Mouse (Mus musculus) induced T-regulatory cell, adult 2 months (primary cell): ENCODE measurements at regions not wholly inside any gene's neighbourhood (a gene's known extent, or its start where the extent isn't known, plus 50 kb on each side); places are given as distances from the start of the nearest gene placed in this dataset.
"Not testable (repeated sequence)": the region's sequence is repeated elsewhere in the genome, so short reads cannot be mapped to it uniquely, and the experiment has no call there.

ENCODE experiments used
- DNase-seq: peaks from one replicate; pipeline ENCODE4 v3.0.0-alpha.2; 2012; ENCODE audit warnings: low read depth

DNA sequence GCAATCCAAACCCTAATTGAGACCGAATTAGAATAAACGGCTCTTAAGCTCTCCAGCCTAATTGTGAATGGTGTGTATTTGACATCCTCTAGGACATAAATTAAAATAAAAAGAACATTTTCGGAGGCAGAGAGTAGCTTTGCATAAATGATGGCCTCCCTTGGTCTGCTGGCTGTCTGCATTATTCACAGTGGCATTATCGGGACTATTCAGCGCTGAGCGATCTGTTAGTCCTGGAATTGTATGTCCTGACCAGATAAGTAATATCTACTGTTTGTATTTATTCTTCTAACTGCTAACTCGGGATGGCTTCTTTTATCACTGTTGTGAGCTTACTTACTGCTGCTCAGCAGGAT lies 299.6 kb downstream of the Chl1 start:
- no peak for DNase-seq

- no peak for DNase-seq
Measured at GRCm38 (mm10) chr6:103810342-103811001, 300.1 kb downstream of the Chl1 start.

GRCm38 (mm10) chr6:103816396-103816795 lies 306.0 kb downstream of the Chl1 start:
- DNase-seq, result not testable (repeated sequence)

- DNase-seq, result no peak
Measured at GRCm38 (mm10) chr6:103826042-103826441, 315.7 kb downstream of the Chl1 start.

DNA sequence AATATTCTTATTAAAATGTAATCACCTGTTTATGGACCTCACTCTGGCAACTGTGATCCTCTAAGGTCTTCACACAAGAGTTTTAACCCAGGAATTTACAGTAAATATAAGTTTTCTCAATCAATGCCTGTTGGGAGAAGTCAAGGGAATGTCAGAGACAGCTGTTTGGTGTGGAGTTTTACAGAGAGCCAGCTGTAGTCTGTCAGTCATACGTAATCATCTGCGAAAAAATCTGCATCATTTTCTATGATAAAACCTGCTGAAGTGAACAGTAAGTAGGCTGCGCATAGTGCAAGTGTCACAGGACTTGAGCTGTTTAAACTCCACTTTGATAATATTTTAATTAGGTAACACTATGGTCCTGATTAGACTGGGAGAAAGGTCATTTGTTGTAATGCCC lies 317.2 kb downstream of the Chl1 start:
- DNase-seq, result no peak

DNA sequence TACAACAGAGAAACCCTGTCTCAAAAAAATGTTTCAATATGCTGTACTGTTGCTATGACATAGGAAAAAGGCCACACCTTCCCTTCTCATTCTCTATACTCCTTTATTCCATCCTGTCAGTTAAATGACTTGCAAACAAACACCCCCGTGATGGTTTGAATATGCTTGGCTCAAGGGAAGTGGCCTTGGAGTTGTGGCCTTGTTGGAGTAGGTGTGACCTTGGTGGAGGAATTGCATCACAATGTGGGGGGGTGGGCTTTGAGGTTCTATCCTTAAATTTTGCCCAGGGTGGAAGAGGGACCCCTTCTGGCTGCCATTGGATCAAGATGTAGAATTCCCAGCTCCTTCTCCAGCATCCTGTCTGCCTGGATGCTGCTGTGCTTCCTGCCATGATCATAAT lies 318.5 kb downstream of the Chl1 start:
- DNase-seq, result no peak

DNA sequence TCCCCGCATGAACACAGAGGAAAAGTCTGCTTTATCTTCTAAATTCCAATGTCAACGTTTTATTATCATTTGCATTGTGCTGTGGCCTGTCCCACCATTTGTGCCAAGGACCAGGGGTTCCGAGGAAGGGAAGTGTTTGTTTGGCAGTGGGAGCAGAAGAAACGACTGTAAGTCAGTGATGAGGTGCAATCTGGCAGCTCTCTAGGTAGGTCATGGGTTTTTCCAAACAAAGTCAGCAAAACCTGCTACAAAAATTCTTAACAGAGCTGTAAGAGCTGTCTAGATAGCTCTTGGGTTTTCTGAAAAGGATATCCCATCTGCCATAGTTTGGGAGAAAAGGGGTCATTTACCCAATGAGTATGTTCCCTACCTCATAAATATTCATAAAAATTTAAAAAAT lies 321.9 kb downstream of the Chl1 start:
- DNase-seq, result no peak

GRCm38 (mm10) chr6:103832808-103833207 lies 322.4 kb downstream of the Chl1 start:
- DNase-seq, result no peak

DNA sequence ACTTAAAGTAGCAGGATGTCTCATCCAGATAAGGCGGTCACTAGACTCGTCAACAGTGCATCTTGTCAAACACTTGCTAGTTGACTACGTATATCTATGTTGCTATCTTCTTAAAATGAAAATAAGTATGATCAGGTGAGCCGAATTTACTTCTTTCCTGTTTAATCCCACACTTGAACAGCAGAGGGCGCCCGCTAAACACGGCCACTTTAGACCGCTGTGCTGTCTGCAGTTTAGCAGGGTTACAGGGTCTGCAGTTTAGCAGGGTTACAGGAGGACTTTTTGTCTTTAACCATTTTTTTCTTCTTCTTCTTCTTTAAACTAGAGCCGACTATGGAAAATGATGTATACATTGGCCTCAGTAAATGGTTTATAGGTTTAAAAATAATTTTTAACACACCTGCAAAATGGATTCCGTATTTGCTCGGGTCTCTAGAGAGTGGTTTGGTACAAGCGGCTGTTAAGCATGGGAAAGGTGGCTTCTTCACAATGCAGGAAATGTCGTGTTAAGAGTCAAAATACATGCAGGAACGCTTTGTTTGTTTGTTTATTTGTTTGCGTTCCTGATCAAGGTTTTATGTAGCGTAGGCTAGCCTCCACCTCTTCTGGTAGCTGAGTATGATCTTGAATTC lies 323.2 kb downstream of the Chl1 start:
- DNase-seq, result peak; percentile 2

DNA sequence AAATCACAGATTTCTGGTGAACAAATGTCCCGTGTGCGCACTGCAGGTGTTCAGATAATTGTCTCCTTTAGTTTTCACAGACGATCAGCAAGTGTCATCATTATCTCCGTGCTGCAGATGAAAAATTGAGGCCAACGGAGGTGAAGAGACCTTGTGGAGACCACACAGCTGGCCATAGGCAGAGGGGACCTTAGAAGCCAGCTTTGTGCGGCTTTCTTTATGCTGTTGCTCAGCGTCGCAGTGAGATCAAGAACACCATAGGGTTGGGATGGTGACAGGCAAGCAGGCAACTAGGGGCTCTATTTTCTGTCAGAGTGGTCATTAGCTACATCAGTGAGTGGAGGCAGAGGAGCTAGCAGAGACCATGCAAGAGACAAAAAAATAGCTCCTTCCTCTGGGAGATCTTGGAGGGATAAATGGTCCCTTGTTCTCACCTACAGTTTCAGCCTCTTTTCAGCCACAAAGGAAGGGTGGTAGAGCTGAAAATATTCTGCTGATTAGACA lies 324.4 kb downstream of the Chl1 start:
- no peak for DNase-seq

DNA sequence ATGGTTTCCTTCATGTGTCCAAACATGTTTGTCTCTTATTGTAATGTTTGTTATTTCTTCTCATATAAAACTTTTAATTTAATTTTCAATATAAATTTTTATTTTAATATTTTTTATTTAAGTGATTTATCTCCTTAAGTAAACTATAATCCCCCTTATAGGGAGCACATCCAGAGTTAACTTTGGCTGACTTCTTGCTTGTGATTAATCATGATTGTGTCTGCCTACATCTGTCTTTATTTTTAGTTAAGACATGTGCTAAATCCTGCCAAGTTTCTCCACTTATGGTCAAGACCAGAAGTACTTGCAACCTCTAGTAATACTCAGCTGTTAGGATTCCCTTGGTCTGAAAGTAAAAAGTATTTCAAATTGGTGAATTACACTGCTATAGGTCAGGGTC lies 349.4 kb downstream of the Chl1 start:
- no peak for DNase-seq

DNA sequence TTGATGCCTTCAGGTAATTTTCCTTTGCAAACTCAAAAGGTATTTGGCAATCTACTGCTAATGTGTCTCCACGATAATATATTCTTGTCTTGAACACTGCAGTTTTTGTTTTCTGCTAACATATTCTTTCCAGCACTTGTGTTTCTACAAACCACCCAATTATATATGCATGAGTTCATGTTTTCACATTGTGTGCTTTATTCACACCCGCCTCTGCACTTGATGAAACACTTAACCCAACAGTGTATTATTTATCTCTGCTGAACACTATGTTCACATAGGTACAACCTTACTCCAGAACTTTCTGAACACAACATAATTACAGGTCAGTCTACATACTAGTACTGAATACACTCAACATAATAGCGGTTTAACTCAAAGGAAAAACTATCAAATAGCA lies 383.1 kb downstream of the Chl1 start:
- DNase-seq, result no peak

GRCm38 (mm10) chr6:103924504-103924903 lies 414.1 kb downstream of the Chl1 start:
- no peak for DNase-seq

GRCm38 (mm10) chr6:103927094-103927493 lies 416.7 kb downstream of the Chl1 start:
- DNase-seq, result no peak

DNA sequence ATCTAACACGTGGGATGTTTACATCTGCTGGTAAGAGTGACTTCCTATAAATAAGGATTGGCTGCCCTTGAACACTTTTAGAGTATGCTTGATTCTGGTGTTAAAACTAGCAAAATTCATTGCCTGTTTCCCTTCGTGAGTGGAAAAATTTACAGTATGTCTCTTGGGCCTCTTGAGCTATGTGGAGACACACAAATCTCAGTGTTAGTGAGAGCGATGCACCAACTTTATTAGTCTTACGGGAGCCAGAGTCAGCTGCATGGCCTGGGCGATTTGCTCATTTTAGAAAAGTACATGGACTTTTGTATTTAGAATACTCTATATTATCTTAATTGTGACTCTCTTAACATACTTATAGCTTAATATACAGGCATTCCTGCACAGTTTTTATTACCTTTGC lies 430.0 kb downstream of the Chl1 start:
- DNase-seq, result no peak

DNA sequence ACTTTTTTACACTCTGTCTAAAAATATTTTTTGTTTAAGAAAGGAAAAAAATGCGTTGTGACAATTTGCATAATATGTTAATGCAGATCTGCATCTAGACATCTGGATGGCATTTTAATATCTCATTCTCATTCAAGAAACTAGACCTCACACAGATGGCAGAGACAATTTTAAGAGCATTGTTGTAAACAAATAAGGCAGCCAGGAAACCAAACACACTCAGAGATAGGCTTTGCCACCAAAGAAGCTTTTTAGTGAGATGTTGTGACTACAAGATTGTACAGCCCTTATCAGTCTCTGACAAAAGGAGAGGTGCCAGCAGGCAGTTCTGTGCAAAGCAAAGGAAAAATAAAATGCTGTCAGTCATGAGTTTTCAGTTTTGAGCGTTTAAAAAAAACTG lies 434.0 kb downstream of the Chl1 start:
- no peak for DNase-seq

GRCm38 (mm10) chr6:103947474-103947873 lies 437.1 kb downstream of the Chl1 start:
- DNase-seq, result no peak

- no peak for DNase-seq
Measured at GRCm38 (mm10) chr6:103953134-103953771, 442.9 kb downstream of the Chl1 start.

DNA sequence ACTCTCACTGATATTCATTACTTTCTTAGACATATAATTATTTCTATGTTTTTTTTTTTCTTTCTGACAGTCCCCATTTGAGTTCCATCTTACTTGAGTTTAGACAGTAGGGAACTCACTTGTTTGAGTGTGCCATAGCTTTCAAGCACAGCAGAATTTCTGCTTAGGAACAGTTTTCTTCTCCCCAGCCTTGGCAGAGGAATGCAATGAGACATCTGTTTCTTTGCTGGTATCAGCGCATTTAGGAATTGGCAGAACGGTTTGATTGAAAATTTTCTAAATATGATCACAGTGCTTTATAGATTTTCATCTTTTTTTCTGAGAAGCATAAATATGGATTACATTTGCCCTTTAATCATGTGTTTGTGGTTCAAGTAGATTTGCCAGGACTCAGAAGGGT lies 448.6 kb downstream of the Chl1 start:
- DNase-seq, result no peak

DNA sequence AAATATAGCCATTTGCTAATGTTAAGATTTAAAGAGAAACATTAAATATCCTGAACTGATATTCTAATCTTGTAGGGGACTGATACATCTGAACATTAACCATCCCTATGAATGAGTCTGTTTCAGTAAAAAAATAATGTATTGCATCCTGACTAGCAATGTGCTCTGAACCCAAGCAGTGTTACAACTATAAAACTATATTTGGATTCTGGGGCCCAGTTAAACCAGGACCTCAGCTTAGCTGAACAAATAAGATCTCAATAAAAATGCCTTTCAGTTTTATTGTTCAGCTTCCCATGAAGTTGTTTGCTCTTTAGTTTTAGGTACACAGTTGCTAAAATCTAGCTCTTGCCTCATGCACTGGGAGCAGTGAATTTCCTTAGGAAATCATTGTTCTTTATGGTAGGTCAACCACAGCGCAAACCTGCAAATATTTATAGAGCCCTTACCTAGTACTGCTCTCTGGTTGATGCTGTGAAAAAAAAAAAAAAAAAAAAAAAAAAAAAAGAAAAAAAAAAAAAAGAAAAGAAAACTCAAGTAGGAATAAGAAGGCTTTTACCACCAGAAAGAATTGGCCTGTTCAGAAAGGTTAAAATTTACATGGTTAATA lies 457.5 kb downstream of the Chl1 start:
- DNase-seq, result no peak

- DNase-seq, result no peak
Measured at GRCm38 (mm10) chr6:103999186-103999585, 488.8 kb downstream of the Chl1 start.

DNA sequence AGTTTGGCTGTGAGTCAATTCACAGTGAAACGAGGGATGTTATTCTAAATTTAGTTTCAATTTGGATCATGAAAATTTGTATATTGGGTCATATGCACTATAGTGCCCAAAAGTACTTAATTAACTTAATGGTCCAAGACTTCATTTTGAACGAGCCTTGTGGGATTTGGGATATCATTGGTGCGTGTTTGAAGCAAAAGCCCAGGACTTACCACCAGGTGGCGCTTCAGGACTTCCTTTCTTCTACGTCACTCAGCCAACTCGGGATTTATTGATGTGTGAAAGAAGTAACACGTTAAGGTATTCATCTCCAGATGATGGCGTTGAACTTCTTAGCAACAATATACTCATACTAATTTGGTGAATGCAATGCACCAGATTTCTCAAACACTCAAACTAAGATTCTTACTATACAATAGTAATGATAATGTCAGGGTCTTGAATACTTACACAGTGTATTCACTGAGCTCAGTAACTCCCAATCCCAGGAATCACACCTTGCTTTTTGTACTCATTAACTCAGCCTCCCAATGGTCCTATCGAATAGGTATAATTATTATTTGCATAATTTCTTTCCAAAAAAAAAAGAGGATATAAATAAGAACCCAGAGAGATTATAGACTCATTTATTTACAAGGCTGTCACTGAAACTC lies 464.0 kb upstream of the Cntn6 start:
- peak; percentile 13 for DNase-seq

DNA sequence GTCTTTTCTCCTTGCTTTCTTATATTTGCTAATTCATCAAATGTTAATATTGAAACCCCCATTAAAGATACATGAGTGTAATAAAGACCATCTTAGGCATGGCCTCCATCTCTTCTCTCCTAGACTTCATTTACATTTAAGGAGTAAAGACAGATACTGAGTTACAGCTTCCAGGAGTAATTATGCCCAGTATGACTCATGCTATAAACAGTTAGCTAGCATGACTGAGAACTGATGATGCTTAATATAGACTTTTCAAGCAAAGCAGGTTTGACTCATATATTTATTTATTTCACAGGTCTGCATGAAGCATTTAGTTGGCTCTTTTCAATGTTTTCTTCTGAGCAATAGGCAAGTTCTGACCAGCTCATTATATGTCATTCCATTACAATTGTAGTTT lies 453.7 kb upstream of the Cntn6 start:
- DNase-seq, result no peak
